Mouse (Mus musculus) gastrocnemius, postnatal 25 days (tissue): ENCODE measurements around the gene Dedd2. TPM values are rescaled to one million over a fixed set of nuclear protein-coding genes. Genes with fewer than 3 reads are reported as not detected.

Experiments used
- DNase-seq: peaks from one replicate; pipeline ENCODE4 v3.0.0; 2022
- microRNA-seq, 2 experiments: library from miRNA; unstranded; fragments of <30 nt; microRNA quantifications; one replicate each; pipeline ENCODE4 v1.2.0; 2021; ENCODE audit warnings: borderline replicate concordance in 2 of 2
- total RNA-seq, 2 experiments: library from RNA; stranded (reverse); gene quantifications; 1 replicate in 1 of 2; 2 replicates in 1 of 2; pipeline ENCODE4 v1.2.3; 2021

The Dedd2 gene
- total RNA-seq, 2 experiments from 2014 or later, result 7.2 to 7.9 TPM

- no peak for DNase-seq
These were observed 41.4 kb downstream of the Dedd2 start for GRCm38 (mm10) chr7:25178787-25179605.

GRCm38 (mm10) chr7:25178317-25178716, 42.1 kb downstream of the Dedd2 start:
- no peak for DNase-seq

- DNase-seq, result no peak
These were observed 46.1 kb downstream of the Dedd2 start for GRCm38 (mm10) chr7:25174343-25174742.

- no peak for DNase-seq
These were observed 47.7 kb downstream of the Dedd2 start for GRCm38 (mm10) chr7:25172669-25173068.

GRCm38 (mm10) chr7:25170583-25170982, 49.8 kb downstream of the Dedd2 start:
- no peak for DNase-seq

GRCm38 (mm10) chr7:25166106-25166505, 54.3 kb downstream of the Dedd2 start:
- no peak for DNase-seq

GRCm38 (mm10) chr7:25156158-25156648, 64.2 kb downstream of the Dedd2 start:
- DNase-seq, result no peak

- no peak for DNase-seq
These were observed 64.8 kb downstream of the Dedd2 start for GRCm38 (mm10) chr7:25155469-25156157.

GRCm38 (mm10) chr7:25154648-25155047, 65.8 kb downstream of the Dedd2 start:
- DNase-seq, result no peak

- DNase-seq, result no peak
These were observed 66.6 kb downstream of the Dedd2 start for GRCm38 (mm10) chr7:25153841-25154240.

GRCm38 (mm10) chr7:25151916-25152556, 68.4 kb downstream of the Dedd2 start:
- DNase-seq, result no peak

GRCm38 (mm10) chr7:25151009-25151408, 69.4 kb downstream of the Dedd2 start:
- DNase-seq, result no peak

GRCm38 (mm10) chr7:25150151-25150663, 70.2 kb downstream of the Dedd2 start:
- DNase-seq, result no peak

Small RNAs within 50 kb of the gene (microRNA-seq; reads per million reads assigned to microRNA genes)
- 0 reads per million in 2 experiments for gene Mir7048

Other genes starting within 250 kb of the Dedd2 start
- 100 to 1,000 TPM; 191 to 193 TPM for gene Rabac1, start 247.9 kb downstream of the Dedd2 start, total RNA-seq
- gene Atp1a3, start 214.7 kb downstream of the Dedd2 start, total RNA-seq, result under 1 TPM in 1 of 2 experiments, not detected in 1; 0.46 TPM
- gene Grik5, start 148.3 kb downstream of the Dedd2 start, total RNA-seq, result 1 to 10 TPM; 2.3 to 2.7 TPM
- gene Zfp574, start 148.0 kb downstream of the Dedd2 start, total RNA-seq, result 1 to 10 TPM; 6.1 to 6.3 TPM
- gene Pou2f2, start 40.9 kb downstream of the Dedd2 start, total RNA-seq, result under 1 TPM; 0.08 to 0.21 TPM
- 1 to 10 TPM; 4.6 to 5.2 TPM for gene Zfp526, start 810 bp upstream of the Dedd2 start, total RNA-seq
- 10 to 100 TPM; 59.5 to 66.2 TPM for gene Gsk3a, start 17.2 kb upstream of the Dedd2 start, total RNA-seq
- 1 to 10 TPM; 5.8 to 7.2 TPM for gene Erf, start 30.1 kb upstream of the Dedd2 start, total RNA-seq
- gene Cic, start 47.1 kb upstream of the Dedd2 start, total RNA-seq, result 10 to 100 TPM; 29.0 to 30.4 TPM
- gene Pafah1b3, start 77.4 kb upstream of the Dedd2 start, total RNA-seq, result 1 to 10 TPM; 1.4 to 1.5 TPM
- not detected for gene Prr19, start 80.8 kb upstream of the Dedd2 start, total RNA-seq
- not detected for gene Tmem145, start 85.5 kb upstream of the Dedd2 start, total RNA-seq
- gene Megf8, start 96.5 kb upstream of the Dedd2 start, total RNA-seq, result 10 to 100 TPM; 15.5 to 18.7 TPM
- not detected for gene Cnfn, start 149.1 kb upstream of the Dedd2 start, total RNA-seq
- gene Lipe, start 178.1 kb upstream of the Dedd2 start, total RNA-seq, result 10 to 100 TPM; 12.8 to 42.6 TPM
- gene Cxcl17, start 192.3 kb upstream of the Dedd2 start, total RNA-seq, result not detected